Mouse (Mus musculus): ENCODE results near the gene Dnah8.

Gene Dnah8

GRCm38 (mm10) chr17:30749391-30749790, 125.2 kb downstream of the Dnah8 start:
- DNase-seq (ENCODE audit: low spot score in 2 of 2): no peak

DNA sequence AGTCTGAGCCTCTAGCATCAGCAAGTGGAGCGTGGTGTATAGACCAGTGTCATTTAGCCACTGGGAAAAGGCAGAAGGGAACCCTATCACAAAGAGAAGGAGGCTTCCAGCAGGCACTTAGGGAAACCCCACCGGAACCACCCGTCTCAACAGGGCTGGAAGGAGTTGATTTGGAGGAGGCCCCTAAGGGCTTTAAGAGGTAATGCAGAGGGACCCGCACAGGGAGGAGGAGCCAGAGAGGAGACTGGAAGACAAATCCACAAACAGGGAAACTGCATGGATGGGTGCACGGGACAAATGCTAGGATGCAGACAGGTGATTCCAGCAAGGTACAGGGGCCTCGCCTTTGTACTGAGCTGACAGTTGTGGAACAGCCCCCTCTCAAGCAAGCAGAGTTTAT, 126.1 kb downstream of the Dnah8 start:
- DNase-seq (ENCODE audit: low spot score in 2 of 2): no peak

- DNase-seq (ENCODE audit: low spot score in 2 of 2): no peak
These were observed 128.2 kb downstream of the Dnah8 start for GRCm38 (mm10) chr17:30752370-30752818.

- no peak for DNase-seq (ENCODE audit: low spot score in 2 of 2)
These were observed 129.0 kb downstream of the Dnah8 start for GRCm38 (mm10) chr17:30753201-30753600.

- no peak for DNase-seq (ENCODE audit: low spot score in 2 of 2)
These were observed 132.6 kb downstream of the Dnah8 start for GRCm38 (mm10) chr17:30756771-30757170.

GRCm38 (mm10) chr17:30760307-30760706, 136.2 kb downstream of the Dnah8 start:
- DNase-seq (ENCODE audit: low spot score in 2 of 2): no peak

GRCm38 (mm10) chr17:30764276-30764675, 140.1 kb downstream of the Dnah8 start:
- DNase-seq (ENCODE audit: low spot score in 2 of 2): no peak

GRCm38 (mm10) chr17:30774416-30774815, 150.3 kb downstream of the Dnah8 start:
- no peak for DNase-seq (ENCODE audit: low spot score in 2 of 2)

DNA sequence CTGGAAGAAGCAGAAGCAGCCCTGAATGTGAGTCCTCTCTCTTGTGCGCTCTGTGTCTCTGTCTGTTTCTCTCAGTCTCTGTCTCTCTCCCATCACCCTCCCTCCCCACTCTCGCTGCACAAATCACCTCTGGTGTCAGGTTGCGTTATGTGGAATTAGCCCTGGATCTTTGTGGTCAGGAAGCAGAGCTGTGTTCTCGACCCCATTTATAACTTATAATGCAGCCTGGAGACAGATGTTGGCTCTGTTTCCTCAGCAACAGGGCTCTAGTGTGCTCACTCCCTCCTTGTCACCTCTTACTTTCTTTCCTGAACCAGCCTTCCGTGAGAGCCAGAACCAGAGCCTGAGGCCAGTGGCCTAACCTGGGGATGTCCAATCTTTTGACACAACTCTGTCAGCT, 150.9 kb downstream of the Dnah8 start:
- no peak for DNase-seq (ENCODE audit: low spot score in 2 of 2)

DNA sequence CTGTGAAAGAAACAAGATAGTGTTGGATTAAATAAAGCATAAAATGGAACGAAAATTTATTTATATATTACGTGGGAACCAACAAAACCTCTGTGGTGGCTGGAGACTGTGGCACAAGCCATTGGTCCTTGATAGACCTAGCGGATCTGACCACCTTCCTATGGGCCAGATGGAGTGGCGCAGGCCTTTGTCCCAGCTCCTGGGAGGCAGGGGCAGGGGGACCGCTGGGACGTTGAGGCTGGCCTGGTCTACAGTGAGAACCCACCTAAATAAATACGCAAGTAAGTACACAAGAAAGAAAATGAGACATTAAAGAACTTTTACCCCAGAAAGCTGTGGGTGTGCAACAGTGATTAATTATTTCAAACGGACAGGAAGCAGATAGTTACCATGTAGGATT, 156.9 kb downstream of the Dnah8 start:
- no peak for DNase-seq (ENCODE audit: low spot score in 2 of 2)

- no peak for DNase-seq (ENCODE audit: low spot score in 2 of 2)
These were observed 158.1 kb downstream of the Dnah8 start for GRCm38 (mm10) chr17:30782286-30782685.

- DNase-seq (ENCODE audit: low spot score in 2 of 2): no peak
These were observed 164.2 kb downstream of the Dnah8 start for GRCm38 (mm10) chr17:30788361-30788760.

DNA sequence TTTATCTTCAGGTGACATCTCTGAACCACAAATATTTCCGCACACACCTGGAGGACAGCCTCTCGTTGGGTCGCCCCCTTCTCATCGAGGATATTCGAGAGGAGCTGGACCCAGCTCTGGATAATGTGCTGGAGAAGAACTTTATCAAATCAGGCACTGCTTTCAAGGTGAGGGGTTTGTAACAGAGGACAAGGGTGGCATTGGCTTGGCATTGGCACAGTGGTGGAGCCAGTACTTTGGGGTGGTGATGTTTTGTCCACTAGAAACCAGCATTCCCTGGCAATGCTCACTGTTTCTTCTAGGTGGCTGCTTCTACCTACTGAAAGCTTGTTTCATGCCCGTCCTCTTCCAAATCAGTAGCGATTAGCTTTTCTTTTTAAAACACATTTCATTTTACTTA, 166.7 kb downstream of the Dnah8 start:
- no peak for DNase-seq (ENCODE audit: low spot score in 2 of 2)

- no peak for DNase-seq (ENCODE audit: low spot score in 2 of 2)
These were observed 168.2 kb downstream of the Dnah8 start for GRCm38 (mm10) chr17:30792396-30792795.

DNA sequence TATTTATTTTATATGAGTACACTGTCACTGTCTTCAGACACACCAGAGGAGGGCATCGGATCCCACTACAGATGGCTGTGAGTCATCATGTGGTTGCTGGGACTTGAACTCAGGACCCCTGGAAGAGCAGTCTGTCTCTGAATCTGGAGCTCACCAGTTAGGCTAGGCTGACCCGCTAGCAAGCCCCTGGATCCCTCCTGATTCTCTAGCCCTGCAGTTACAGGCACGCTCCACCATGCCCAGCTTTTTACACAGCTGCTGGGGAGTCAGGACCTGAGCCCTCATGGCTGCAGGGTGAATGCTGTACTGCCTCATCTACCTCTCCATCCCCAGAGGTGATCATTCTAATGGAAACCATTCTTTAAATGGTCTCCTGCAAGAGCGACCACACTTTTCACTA, 172.5 kb downstream of the Dnah8 start:
- DNase-seq (ENCODE audit: low spot score in 2 of 2): no peak

- no peak for DNase-seq (ENCODE audit: low spot score in 2 of 2)
These were observed 176.3 kb downstream of the Dnah8 start for GRCm38 (mm10) chr17:30800261-30800985.

GRCm38 (mm10) chr17:30803668-30804067, 179.5 kb downstream of the Dnah8 start:
- no peak for DNase-seq (ENCODE audit: low spot score in 2 of 2)

DNA sequence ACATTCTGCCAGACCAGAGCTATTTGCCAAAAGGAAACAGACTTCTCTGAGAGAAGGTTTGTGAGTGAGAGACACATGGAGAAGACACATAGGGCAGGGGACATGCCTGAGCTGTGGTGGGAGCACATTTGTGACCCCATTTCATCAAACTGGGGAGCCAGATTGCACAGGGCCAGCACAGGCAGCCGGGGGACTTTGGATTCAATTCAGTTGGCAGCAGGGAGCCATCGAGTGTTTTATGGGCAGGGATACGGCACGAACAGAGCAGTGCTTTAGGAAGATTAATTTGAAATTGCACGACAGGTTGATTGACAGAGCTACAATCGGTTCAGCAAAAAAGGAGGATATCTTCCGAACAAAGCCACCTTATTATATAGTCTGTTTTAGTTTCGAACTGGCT, 180.8 kb downstream of the Dnah8 start:
- DNase-seq (ENCODE audit: low spot score in 2 of 2): no peak

DNA sequence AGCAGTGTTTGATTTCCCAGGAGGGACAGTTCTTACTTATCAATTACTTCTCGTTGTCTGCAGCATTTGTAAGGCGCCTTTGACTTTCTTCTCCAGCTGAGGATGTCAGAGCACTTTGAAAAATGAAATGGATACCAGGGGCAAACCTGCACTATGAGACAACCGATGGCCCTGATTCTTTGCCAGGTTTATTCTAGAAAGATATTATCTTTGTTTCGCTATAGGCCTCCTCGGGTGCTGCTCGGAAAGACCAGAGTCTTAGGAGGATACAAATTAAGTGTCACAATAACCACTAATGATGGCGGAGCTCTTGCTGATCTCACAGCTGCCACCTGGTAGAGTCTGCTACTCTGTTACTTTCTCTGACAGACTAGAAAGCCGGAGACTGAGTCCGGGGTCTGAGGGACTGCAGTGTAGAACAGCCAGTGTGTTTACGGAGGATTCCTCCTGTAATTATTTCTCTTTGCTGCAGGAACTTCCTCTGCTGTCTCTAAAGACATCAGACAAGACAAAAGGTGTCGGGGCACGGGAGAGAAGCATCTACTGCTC, 181.4 kb downstream of the Dnah8 start:
- no peak for DNase-seq (ENCODE audit: low spot score in 2 of 2)

DNA sequence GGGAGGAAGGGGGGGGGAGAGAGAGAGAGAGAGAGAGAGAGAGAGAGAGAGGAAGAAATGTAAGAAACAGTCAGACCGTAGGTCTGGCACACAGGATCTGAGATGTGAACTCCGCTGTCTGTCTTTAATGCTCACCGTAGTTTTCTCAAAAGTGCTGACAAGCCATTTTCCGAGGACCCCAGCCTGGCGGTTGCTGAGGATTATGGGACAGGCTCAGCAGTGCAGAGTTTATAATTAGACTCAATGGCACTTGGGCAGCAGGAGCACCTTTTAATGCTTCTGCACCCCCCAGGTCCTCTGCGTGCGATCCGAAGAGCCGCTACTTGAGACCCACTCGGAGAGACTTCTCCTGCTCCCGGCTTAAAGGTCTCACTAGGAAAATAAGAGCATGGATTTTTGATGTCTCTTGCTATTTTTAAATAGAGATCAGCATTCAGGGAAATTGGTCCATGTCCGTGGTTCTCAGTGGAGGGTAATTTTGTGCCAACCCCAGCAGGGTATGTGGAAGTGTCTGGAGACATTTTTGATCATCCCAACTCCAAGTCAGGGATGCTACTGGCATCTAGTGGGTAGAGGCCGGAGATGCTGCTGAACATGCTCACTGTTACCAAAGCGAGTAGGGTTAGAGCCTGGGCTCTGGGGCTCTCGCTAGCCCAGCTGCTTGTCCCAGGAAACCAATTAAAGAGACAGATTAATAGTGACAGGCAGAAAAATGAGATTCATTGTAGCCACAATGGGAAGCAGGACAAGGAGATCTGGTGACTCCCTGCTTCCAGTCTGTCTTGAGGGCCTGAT, 184.9 kb downstream of the Dnah8 start:
- no peak for DNase-seq (ENCODE audit: low spot score in 2 of 2)

GRCm38 (mm10) chr17:30809926-30810660, 185.9 kb downstream of the Dnah8 start:
- no peak for DNase-seq (ENCODE audit: low spot score in 2 of 2)

GRCm38 (mm10) chr17:30818543-30818942, 194.4 kb downstream of the Dnah8 start:
- no peak for DNase-seq (ENCODE audit: low spot score in 2 of 2)
